Mouse (Mus musculus) spleen, postnatal 14 days (tissue): ENCODE data around the gene Neu3.

Experiments
- DNase-seq, 2 experiments: peaks; one replicate each; pipeline ENCODE4 v3.0.0; 2021 to 2022; ENCODE audit warnings: low spot score in 2 of 2

Neu3 gene

DNA sequence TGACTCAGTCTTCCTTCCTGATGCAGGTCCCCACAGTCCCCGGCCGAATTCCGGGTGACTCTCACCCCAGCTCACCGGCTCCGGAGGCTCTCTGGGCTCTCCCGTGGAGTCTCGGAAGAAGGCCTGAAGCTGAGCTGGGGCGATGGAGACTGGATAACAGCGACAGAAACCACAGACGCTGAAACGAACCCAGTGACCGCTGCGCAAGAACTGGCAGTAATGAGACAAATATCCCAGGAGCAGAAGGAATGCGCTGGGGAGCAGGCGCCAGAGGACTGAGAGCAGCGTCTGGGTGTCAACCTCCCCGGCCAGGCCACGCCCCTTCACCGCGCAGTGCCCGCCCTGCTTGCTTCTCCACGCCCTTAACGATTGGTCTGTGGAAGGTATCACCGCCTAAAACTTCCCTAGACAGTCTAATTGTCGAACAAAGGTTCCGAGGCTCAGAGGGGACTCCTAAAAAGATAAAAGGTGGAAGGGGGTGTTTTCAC, at the start of gene Neu3:
TSS of gene Neu3 (minus strand) at position 335 of the 488 bp plus-strand sequence.
- DNase-seq: peak; percentile 91 to 92

DNA sequence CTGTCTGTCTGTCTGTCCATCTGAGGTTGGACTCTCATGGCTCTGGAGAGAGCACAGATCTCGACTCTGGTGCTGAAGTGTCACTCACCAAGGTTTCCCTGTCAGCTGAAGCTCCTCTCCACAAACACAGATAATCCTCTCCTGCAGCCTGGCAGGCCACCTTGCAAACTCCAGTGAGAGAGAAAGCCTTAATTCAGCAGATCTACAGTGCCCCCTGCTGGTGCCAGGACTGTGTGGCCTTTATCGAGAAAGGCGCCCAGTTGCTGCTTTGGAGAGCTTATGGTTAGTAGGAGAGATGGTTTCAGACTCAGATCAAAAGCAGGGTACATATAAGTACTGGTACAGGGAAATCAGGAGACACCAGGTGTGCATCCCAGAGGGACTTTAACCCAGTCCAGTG, 48.1 kb upstream of the Neu3 start:
- peak; percentile 58 to 74 for DNase-seq

DNA sequence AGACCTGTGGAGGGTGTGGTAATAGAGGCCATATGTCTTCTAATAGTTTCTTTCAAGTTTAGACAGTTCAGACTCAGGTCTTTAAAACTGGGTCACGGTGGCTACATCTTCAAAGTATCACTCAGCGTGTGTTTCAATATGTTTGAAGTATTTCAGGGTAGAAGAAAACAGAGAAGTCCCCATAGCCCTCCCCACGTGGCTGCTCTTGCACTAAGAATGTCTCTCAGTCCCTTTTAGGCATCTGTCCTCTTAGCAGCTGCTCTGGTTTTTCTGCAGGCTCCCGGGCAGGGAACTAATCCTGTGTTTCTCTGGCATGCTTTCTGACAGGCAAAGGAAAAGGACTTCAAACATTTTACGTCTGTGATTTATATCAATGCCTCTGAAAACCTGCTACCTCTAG, 47.7 kb upstream of the Neu3 start:
- DNase-seq: no peak

DNA sequence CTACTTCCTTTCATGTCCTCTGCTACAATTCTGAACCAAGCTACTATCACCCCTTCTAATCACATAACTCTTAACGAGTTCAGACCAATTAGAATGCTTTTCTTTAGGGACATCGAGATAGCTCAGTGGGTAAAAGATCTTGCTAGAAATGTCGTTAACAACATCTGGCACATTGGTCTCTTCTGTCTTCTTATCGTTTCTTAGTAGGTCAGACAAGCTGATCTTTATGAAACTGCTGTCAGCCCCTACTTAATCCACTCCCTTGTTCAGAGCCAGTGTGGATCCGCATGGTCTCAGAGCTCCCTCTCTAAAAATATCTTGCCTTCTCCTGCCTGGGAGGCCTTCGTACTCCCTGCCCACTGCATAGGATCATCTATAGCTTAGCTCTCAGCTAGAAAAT, 45.7 kb upstream of the Neu3 start:
- no peak for DNase-seq

DNA sequence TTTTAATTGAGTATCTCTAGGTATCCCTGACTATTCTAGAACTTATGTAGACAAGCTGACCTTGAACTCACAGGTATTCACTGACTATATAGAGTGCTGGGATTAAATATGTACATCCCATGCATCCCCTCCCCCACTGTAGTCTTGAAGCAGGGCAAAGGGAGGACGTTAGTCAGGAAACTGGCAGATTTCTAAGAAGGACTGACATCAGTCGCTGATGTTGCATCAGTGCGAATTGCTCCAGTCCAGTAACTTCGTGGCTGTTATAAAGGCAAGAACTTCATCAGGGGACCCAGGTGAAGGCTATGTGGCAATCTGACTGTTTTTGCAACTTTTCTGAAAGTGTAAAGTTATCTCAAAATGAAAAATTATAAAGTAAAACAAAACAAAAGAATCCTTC, 41.1 kb upstream of the Neu3 start:
- DNase-seq: no peak

DNA sequence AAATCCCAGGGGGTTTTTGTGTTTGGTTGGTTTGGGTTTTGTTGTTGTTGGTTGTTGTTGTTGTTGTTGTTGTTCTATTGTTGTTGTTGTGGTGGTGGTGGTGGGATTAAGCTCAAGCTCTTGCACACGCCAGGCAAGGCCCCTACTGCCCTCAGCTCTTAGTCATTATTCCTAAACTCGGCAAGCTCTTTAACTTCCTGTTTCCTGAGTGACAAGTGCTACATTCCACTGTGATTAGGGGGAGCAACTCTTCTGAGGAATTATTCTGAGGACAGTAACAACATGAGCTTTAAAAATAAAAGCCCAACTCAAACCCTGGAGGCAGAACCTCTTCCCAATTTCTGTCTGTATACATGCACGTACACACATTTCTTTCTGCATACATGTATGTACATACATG, 37.0 kb upstream of the Neu3 start:
- no peak for DNase-seq

DNA sequence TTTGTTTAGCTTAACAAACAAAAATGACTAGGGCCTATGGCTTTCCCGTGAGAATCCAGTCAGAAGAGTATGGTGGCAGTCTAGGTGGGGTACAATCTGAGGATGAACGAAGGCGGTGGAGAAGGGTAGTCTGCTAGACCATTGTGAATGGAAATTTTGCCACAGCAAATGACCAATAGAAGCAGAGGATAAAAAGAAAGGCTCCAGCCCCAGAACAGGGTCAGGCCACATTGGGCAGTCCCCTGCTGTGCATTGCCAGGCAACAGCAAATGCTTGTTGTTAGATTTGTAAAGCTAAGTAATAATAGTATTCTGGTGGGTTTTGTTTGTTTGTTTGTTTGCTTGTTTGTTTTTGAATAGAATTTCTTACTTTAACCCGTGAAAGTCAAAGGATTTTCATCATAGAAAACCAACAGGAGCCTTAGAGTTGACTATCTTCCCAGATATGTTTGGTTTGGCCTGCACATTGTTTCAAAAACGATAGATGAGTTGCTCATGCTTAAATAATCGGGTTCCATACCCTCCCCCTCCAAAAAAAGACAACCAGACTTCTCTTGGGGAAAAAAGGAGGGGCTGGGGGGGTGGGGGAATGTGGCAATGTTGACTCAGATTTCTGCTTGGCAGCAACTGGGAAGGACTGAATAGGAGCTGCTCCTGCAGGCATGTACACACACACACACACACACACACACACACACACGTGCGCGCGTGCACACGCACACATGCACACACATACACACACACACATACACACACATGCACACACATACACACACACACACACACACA, 36.2 kb upstream of the Neu3 start:
- DNase-seq: no peak

DNA sequence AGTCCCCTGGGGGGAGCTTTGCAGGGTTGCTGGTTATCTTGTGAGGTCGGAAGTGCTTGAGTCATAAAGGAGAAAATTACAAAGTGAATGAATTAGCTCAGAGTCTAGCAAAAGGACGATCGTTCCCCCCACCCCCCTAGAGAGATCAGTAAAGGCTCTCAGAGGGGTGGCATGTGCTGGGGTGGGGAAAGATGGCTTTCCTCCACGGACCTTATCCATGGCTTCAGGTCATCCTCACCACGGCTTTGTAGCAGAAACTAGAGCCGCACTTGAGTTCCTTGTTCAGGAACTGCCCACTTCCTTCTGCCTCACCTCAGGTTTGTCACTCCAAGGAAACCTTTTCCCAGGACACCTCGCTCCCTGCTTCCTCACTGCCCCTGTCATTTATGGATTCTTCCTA, 35.1 kb upstream of the Neu3 start, which contains the start of gene Spcs2:
TSS of gene Spcs2 (minus strand) at position 101 of the 400 bp plus-strand sequence.
- DNase-seq: no peak

DNA sequence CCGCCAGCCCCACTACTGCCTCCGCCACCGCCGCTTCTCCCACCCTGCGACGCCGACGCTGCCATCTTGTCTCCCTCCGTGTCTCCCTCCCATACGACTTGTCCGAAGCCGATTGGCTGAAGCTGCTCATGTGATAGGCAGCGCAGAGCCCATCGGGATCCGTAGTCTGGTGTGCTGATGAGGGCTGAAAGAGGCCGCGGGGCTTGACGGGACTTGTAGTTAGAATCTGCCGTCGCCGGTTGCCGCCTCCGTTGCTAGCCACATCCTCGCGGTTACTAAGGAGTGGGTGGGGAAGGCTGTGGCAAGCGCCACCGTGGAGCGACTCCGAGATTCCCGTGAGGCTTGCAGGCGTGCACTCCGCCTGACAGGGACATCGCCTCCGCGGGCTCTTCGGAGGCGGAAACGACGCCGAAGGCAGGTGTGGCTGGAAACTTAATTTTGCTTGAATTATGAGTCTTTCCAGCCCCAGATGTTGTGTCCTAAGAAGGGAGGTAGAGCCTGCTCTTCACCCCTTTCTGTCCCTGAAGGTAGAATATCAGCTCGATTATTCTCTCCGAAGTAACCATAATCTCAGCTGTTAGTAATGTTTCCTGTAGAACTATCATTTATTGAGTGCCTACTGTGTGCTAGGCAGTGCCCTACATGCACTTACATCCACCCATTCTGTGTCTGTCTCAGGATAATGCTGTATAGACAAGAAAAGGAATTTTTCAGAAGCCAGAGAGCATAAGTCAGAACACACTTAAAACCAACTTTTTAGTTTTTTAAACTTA, 30.8 kb upstream of the Neu3 start, which contains the start of gene Xrra1:
TSS of gene Xrra1 (plus strand) at position 304 of the 773 bp plus-strand sequence.
- peak; percentile 87 to 91 for DNase-seq

DNA sequence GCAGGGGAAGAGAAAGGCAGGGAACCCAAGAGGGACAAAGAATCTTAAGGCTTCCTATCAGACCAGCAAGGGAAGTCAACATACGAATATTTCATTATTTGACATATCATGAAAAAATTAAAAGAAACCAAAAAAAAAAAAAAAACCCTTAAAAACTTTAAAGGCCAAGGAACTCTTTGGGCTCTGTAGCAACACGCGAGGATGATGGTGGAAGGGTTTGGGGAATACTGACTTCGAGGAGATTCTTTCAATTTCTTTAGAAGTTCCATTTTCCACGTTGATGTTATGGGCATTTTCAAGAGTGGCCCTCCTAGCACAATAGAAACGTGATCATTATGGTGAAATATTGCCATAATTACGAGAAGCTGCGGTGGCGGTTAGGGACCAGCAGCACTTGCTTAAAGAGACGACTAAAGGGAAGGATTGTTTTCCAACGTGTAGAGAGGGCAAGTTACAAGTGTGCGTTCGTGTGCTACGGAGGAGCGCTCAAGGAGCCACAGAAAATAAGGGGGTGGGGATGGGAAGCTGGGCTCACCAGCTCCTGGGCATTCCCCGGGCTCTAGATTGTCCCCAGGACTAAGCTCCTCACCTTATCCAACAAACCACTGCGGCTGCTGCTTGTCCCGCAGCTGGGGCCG, 30.1 kb upstream of the Neu3 start:
- DNase-seq: no peak

DNA sequence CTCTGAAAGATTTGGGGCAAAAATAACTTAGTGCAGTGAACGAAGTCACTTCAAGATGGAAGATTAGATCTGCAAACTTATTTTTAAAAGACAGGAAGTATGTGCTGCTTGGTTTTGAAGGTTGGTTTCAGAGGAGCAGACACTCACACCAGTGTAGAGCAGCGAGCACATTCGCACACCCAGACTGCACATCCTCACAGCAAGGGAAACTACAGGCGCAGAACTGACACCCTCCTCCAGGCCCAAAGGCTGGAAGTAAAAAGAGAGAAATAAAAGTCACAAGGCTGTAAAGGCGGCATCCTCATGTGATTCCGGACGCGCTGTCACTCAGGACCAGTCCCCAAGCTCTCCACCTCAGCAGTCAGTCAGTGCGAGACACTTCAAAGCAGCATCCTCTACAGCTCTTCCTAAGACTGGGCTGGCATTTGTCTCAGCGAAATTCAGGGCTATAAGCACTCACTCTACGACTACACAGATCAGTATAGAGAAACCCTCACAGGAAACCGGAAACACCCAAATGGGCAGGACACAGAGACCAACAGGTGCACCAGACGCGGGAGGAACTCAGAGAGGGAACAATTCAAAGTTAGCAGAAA, 28.1 kb upstream of the Neu3 start:
- DNase-seq: no peak

DNA sequence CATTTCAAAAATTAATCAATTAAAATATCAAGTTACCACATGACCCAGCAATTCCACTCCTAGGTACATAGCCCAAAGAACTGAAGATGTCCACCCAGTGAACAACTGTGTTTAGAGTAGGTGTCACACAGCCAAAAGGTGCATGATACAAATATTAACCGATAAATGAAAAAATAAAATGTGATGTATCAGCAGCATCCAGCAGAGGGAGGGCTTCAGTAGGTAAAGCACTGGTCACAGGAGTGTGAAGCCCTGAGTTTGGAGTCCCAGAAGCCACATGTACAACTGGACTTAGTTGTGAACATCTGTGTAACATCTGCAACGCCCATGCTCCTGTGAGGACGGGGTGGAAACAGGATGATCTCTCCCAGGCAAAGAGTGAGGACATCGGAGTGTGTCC, 26.1 kb upstream of the Neu3 start:
- DNase-seq: no peak

DNA sequence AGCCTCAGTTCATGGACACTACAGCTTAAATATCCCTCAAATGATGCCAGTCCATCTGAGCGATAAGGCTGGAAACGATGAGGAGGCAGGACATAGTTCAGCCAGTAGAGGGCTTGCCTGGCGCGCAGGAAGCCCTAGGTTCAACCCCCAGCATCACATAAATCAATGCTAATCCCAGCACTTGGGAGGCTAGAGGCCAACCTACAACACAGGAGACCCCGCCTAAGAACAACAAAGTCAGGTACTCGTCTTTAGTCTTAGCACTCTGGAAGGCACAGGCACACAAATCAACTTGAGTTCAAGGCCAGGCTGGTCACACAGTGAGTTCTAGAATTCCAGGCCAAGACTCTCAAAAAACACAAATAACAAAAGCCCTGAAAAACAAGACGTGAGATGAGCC, 25.1 kb upstream of the Neu3 start:
- DNase-seq: no peak

DNA sequence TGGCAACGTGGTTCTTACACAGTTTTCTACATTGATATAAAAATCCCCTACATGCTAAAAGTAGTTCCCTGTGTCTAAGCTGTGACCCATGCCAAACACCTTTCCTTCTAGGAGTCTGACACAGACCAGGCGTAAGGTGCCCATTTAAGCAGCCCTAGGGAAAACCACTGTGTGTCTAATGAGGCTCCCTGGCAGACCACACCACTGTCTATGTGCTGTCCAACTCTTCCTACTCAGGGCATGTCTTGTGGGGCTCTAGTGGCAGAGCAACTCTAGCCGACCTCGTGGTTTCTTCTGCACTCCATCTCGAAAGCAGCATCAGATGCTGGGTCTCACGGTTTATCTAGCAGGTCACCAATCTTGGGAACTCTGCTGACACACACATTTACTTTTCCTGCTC, 23.4 kb upstream of the Neu3 start:
- DNase-seq: no peak

DNA sequence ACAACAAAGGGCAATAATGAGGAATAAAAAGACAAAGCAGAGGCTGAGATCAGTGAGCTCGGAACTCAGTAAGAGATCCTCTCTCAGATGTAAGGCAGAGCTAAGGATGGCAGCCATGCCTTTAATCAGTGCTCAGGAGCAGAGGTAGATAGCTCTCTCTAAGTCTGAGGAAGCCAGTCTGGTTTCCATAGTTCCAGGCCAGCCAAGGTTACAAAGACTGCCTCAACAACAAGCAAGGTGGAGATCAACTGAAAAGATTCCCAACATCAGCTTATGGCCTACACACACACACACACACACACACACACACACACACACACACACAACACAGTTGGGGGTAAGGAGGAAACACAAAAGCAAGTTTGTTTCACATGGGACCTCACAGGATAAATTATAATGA, 22.9 kb upstream of the Neu3 start:
- DNase-seq: no peak

DNA sequence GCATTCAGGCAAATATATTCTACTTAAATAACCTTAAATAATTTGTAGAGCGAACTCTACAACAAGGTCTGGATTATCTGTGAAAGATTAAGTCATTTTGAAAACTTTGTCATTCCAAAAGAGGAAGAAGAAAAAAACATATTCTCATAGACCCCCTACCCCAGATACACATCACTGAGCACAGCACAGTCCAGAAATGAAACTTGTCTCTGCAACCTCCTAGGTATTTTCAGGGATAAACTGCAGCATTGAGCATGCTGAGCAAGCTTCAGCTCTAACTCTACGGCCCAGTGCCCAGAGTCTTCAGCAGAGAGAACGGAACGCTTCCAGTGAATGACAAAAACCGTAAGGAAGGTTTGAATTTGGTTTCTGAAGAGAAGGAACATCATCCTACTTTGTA, 22.3 kb upstream of the Neu3 start:
- DNase-seq: no peak

DNA sequence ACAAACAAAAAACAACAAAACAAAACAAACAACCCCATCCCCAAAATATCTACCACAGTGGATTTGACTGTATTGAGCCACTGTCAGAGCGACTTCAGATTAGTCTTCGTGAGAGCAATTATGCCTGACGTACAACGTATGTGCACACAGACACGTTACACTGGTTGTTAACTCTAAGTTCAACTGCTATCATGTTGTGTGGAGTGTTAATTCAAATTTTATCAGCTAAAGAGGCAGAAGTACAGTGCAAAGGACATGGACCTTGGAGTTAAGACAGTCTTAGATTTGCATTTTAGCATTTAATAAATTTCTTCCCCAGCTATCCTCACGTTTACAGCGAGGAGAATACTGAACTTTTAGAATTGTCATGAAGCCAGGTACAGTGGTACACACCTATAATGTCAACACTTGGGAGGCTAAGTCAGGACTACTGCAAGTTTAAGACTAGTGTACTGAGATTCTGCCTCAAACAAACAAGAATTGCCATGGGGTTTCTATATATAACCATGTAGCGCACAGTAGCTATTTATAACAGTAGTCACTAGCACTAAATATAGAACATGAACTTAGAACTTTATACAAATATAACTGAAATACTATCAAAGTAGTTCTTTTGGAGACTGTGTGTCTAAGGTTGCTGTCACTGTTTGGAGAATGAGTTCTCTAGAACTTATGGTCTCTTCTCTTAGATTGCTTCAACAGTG, 17.5 kb upstream of the Neu3 start:
- DNase-seq: no peak

DNA sequence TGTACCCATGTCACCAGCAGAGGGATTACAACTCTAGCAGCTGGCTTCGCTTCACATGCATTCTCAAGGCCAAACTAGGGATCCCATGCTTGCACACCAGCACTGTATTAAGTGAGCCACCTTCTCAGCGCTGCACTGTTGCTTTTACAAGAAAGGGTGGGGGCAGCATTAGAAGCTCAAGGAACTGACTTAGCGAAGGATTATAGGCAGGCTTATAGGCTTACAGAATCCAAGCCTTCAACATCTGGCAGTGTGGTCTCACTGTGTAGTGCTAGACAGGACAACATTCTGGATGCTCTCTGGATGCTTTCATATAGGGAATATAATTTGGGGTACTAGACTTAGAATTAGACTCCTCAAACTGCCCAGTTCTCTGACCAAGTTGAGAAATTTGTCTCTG, 10.0 kb upstream of the Neu3 start:
- DNase-seq: no peak

DNA sequence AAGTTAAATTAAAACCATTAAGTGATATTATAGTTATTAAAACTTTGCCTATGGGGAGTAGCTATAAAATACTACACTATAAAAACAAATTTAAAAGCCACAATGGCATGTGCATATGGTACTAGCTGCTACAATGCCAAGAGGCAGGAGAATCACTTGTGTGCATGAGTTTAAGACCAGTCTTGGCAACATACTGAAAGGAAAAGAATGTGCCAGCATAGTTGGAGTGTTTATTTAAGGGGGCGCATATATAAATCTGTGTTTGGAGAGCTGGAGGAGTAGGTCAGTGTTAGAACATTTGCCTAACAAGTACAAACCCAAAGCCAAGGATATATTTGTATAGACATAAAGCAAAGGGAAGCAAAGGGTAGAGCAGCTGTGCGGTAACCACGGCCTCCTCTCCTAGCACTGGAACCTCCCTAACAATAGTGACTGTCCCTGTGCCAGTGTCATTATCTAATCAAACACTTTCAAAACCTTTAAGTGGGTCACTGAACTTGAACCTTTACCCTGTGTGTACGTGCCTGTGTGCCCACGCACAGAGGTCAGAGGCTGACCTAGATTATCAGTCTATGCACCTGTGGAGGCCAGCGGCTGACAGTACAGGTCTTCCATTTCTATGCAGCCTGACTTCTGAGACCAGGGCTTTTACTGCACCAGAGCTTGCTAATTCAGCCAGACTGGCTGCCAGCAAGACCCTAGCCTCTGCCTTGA, 9.3 kb upstream of the Neu3 start:
- DNase-seq: no peak

DNA sequence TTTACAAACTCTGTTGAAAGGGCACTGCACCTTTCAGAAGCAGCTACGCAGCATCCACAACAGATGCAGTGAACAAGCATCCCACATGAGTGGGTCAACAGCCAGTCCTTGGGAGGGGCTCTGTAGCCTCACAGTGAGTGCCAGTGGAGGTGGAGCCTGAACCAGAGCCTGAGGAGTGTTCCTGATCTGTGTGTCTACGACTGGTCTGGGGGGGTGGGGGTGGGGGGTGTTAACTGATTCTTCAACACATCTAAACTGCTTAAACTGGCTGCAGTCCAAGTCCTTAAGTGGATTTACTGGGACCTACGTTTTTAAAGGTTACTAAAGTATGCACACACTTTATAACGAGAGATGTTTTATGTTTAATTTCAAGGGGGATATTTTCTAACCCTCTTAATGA, 8.6 kb upstream of the Neu3 start:
- DNase-seq: no peak
